Mouse (Mus musculus): ENCODE data around the gene Atp8a2.

DNA sequence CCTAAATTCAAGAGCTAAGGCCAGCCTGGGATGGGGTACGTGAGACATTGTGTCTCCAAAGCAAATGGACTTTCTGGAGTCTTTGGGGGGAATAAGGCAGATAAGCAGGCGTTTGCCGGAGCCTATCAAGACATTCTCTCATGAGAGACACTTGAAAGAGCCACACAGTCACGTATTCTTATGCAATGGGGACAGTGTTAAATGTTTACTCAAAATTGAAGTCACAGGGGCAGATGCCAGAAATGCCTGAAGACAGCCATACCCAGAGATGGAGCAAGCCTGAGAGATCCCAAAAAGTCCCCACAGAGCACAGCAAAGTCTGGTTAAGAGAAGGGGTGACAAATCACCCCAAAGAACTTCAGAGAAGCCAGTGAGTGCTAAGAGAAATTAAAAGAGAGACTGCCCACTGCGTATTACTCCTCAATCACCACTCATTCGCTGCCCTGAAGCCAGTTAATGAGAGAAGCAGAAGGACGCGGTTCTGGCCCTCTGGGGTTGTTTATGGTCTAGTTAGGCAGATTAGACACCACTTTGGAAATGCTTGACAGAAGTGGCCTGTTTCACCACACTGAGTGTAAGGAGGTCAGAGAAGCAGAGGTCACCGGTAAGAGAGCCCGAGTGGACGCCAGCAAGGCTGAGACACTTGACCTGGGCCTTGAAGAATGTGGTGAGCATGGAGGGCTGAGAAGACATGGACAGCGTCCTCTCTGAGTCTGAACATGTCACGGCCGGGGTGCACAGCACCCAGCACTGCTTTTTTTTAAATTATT lies 356.8 kb downstream of the Atp8a2 start:
- TF ChIP-seq POLR2A (IDR thresholded peaks at IDR 0.05; ENCODE audit: insufficient read length, low read depth) (no peak), MAX (IDR thresholded peaks at IDR 0.05; ENCODE audit: low read depth) (no peak), E2F4 (IDR thresholded peaks at IDR 0.05; ENCODE audit: insufficient read depth) (no peak), CEBPB (IDR thresholded peaks at IDR 0.05; ENCODE audit: insufficient read depth, poor library complexity, severe bottlenecking) (no peak), SRF (IDR thresholded peaks at IDR 0.05; ENCODE audit: control insufficient read depth, insufficient read length, low read depth) (no peak), REST (IDR thresholded peaks at IDR 0.05; ENCODE audit: insufficient read depth, insufficient read length) (no peak), USF1 (IDR thresholded peaks at IDR 0.05; ENCODE audit: low read depth) (no peak), MYOG (IDR thresholded peaks at IDR 0.05; ENCODE audit: control insufficient read depth in 1 of 3, insufficient read depth in 1 of 3, insufficient read length in 2 of 3, low read depth in 2 of 3) (no peak), POLR2AphosphoS2 (IDR thresholded peaks at IDR 0.05; ENCODE audit: insufficient read length, low read depth) (no peak), MYOD1 (IDR thresholded peaks at IDR 0.05; ENCODE audit: control insufficient read depth in 1 of 3, insufficient read length in 2 of 3, low read depth in 2 of 3) (no peak)

Measured in myocyte (in vitro differentiated cells).